Mouse (Mus musculus) testis, adult 2 months (tissue): ENCODE measurements around the gene Tns3.

ENCODE experiments used
- CTCF ChIP-seq: fragments of 200-500 bp; IDR thresholded peaks from 2 replicates; pipeline ENCODE4 v1.5.1; 2012; ENCODE audit warnings: low read depth, mild to moderate bottlenecking, inconsistent platforms, low read length, moderate library complexity; ENCODE audit not compliant: control insufficient read depth, insufficient read depth, insufficient replicate concordance
- POLR2A ChIP-seq: fragments of 200-500 bp; IDR thresholded peaks from 2 replicates; pipeline ENCODE4 v1.6.1; 2012; ENCODE audit warnings: low read depth, mild to moderate bottlenecking, inconsistent platforms, low read length, moderate library complexity; ENCODE audit not compliant: control insufficient read depth

DNA sequence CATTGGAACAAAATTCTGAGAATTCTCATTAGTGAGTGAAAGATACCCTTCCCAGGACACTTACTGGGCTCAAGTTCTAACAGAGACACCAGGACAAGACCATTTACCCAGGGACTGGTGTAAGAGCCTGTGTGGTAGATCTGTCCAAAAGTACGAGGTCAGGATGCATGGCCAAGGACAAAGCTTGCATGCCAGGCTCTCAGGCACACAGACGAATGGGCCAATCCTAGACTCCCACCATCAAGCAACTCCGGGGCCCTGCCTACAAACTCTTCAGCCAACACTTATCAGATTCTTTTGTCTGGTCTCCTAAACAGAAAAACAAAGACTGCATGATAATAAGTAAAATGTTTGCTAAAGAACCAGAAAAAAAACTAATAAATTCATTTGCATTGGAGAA is 78.6 kb downstream of the Tns3 start:
- no peak for TF ChIP-seq POLR2A
- TF ChIP-seq CTCF, result no peak
